Mouse (Mus musculus) midbrain, embryonic 11.5 days (tissue): ENCODE data around the gene Srp68. TPM values are rescaled to one million over a fixed set of nuclear protein-coding genes. Genes with fewer than 3 reads are reported as not detected.

Source experiments
- ATAC-seq: fragments of 200-750 bp; cut with Nextera tagmentation; 2 replicates; pipeline ENCODE4 v1.8.0; 2017; ENCODE audit warnings: moderate TSS enrichment, moderate library complexity; ENCODE audit not compliant: low FRiP score
- DNase-seq: peaks from one replicate; pipeline ENCODE4 v3.0.0; 2015; ENCODE audit warnings: low spot score; ENCODE audit errors: missing footprints
- H3K27ac ChIP-seq: fragments of 300-500 bp; sonication (generic); 2 replicates; pipeline ENCODE4 v1.5.1; 2014; ENCODE audit warnings: low read depth, low read length
- H3K27me3 ChIP-seq: fragments of 300-500 bp; sonication (generic); 2 replicates; pipeline ENCODE4 v1.6.1; 2014; ENCODE audit warnings: mild to moderate bottlenecking, low read length, moderate library complexity, mixed read lengths; ENCODE audit not compliant: control insufficient read depth, insufficient read depth
- H3K36me3 ChIP-seq: fragments of 300-500 bp; sonication (generic); 2 replicates; pipeline ENCODE4 v1.6.1; 2014; ENCODE audit warnings: mild to moderate bottlenecking, low read length, moderate library complexity, mixed read lengths; ENCODE audit not compliant: control insufficient read depth, insufficient read depth
- H3K4me1 ChIP-seq: fragments of 300-500 bp; sonication (generic); 2 replicates; pipeline ENCODE4 v1.6.1; 2014; ENCODE audit warnings: low read length; ENCODE audit not compliant: control insufficient read depth, insufficient read depth
- H3K4me2 ChIP-seq: fragments of 300-500 bp; sonication (generic); 2 replicates; pipeline ENCODE4 v1.6.1; 2014; ENCODE audit warnings: mild to moderate bottlenecking, moderate library complexity
- H3K4me3 ChIP-seq: fragments of 300-500 bp; sonication (generic); 2 replicates; pipeline ENCODE4 v1.5.1; 2014; ENCODE audit warnings: low read depth, low read length
- H3K9ac ChIP-seq: fragments of 300-500 bp; sonication (generic); 2 replicates; pipeline ENCODE4 v1.6.1; 2014; ENCODE audit warnings: low read length
- H3K9me3 ChIP-seq: fragments of 300-500 bp; sonication (generic); 2 replicates; pipeline ENCODE4 v1.6.1; 2016; ENCODE audit warnings: low read length; ENCODE audit not compliant: control insufficient read depth
- WGBS: fragments of 180-500 bp; shearing (Covaris S2); extraction: QIAGEN DNeasy Blood & Tissue Kit; methylation state at CpG from one replicate; pipeline ENCODE4 v1.1.7; 2014; 5-methylcytosine and 5-hydroxymethylcytosine counted together
- polyA plus RNA-seq: library from polyadenylated mRNA; unstranded; fragments of >200 nt; fragmentation: Nextera tagmentation; extraction: Ambion mirVana; gene quantifications from 2 replicates; pipeline ENCODE4 v1.2.1, GENCODE M21; 2014

The Srp68 gene
- polyA plus RNA-seq, 1 experiment from 2014 or later: 78.6 TPM

DNA sequence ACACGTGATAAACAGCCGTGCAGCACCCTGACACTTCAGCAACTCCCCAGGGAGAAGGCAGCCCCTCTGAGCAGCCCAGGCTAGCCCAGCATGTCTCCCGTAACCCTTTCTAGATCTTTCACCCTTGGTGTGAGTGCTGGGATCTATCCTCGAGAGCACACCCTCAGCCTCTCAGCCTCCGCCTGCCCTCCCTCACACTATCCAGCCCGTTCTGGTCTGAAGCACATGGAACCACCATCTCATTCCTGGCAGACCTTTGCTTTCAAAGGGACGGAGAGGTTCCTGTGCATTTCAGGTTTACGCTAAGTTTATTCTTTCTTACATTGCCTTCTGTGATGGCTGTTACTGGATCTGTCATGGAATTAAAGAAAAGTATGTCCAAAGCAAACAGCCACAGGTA is 29.4 kb downstream of the Srp68 start:
- Histone ChIP-seq H3K27me3 (no peaks in the 10 kb centered on the region), H3K4me3 (no peak overlapping the region), H3K36me3 (peaks cover 19% of the 10 kb centered on the region), H3K4me2 (no peak overlapping the region), H3K9ac (no peak overlapping the region), H3K4me1 (no peaks in the 10 kb centered on the region; the same call in 1 of the 2 replicates), H3K9me3 (no peaks in the 10 kb centered on the region), H3K27ac (no peak overlapping the region)
- ATAC-seq (no peak), DNase-seq (no peak)
- WGBS: 89% methylated on average over 8 of the region's 8 CpGs

- ATAC-seq: no peak
- H3K27ac ChIP-seq: 0 out of 2 replicates have a peak overlapping the region, but pooled peaks have one; percentile 27
- DNase-seq: no peak
- WGBS: 53% methylated on average over 12 of the region's 12 CpGs
- no peak overlapping the region for H3K4me3 ChIP-seq
- H3K4me1 ChIP-seq: no peaks in the 10 kb centered on the region; the same call in 1 of the 2 replicates
- no peak overlapping the region for H3K4me2 ChIP-seq
- peaks cover 8% of the 10 kb centered on the region for H3K36me3 ChIP-seq
- H3K9ac ChIP-seq: no peak overlapping the region
- H3K27me3 ChIP-seq: peaks cover 10% of the 10 kb centered on the region
- H3K9me3 ChIP-seq: no peaks in the 10 kb centered on the region
Measured at GRCm38 (mm10) chr11:116241744-116242235, 32.2 kb downstream of the Srp68 start.

DNA sequence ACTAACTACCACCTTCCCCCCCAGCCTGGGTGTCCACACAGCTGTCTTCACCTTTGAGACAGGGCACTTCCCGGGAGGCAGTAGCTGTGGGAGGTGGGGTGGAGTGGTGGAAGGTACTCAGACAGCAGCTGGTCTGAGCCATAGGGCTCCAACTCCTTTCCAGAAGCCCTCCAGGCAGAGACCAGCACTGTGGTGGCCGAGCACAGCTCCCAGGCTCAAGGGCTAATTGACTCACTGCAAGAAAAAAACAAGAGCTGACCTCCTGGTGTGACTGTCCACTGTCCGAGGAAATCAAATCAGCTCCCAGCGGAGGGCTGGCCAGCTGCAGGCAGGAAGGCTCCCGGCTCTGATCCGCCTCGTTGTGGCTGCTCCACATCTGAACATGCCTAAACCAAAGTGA is 34.2 kb downstream of the Srp68 start:
- H3K27me3 ChIP-seq: peaks cover 10% of the 10 kb centered on the region
- DNase-seq (no peak), ATAC-seq (no peak)
- no peak overlapping the region for H3K27ac ChIP-seq
- no peaks in the 10 kb centered on the region; the same call in 1 of the 2 replicates for H3K4me1 ChIP-seq
- 19% methylated on average over 7 of the region's 7 CpGs for WGBS
- H3K9me3 ChIP-seq: no peaks in the 10 kb centered on the region
- H3K4me2 ChIP-seq: no peak overlapping the region
- H3K36me3 ChIP-seq: no peaks in the 10 kb centered on the region
- no peak overlapping the region for H3K9ac ChIP-seq
- no peak overlapping the region for H3K4me3 ChIP-seq

- Histone ChIP-seq H3K9me3 (no peaks in the 10 kb centered on the region), H3K4me1 (no peaks in the 10 kb centered on the region; the same call in 1 of the 2 replicates), H3K27me3 (peaks cover 11% of the 10 kb centered on the region), H3K9ac (no peak within 1 kb of the TSS), H3K27ac (no peak within 1 kb of the TSS), H3K4me3 (no peak within 1 kb of the TSS), H3K36me3 (no peaks in the 10 kb centered on the region), H3K4me2 (no peak within 1 kb of the TSS)
- 16% methylated on average over 31 of the region's 31 CpGs for WGBS
- DNase-seq (no peak), ATAC-seq (no peak)
Measured at GRCm38 (mm10) chr11:116237742-116238395, 36.1 kb downstream of the Srp68 start, which contains the start of gene Evpl. Gene Evpl, minus strand, starts transcription at chr11:116238077.

- Histone ChIP-seq H3K36me3 (no peaks in the 10 kb centered on the region), H3K9me3 (no peaks in the 10 kb centered on the region), H3K9ac (no peak overlapping the region), H3K27me3 (peaks cover 15% of the 10 kb centered on the region), H3K27ac (no peak overlapping the region), H3K4me1 (no peaks in the 10 kb centered on the region; the same call in 1 of the 2 replicates), H3K4me2 (no peak overlapping the region), H3K4me3 (no peak overlapping the region)
- 86% methylated on average over 8 of the region's 8 CpGs for WGBS
- DNase-seq: no peak
- no peak for ATAC-seq
Measured at GRCm38 (mm10) chr11:116234901-116235300, 39.1 kb downstream of the Srp68 start.

GRCm38 (mm10) chr11:116232427-116232826 is 41.6 kb downstream of the Srp68 start:
- Histone ChIP-seq H3K4me1 (no peaks in the 10 kb centered on the region), H3K27ac (no peak overlapping the region), H3K27me3 (peaks cover 5% of the 10 kb centered on the region; the same call in 1 of the 2 replicates), H3K36me3 (no peaks in the 10 kb centered on the region), H3K9me3 (no peaks in the 10 kb centered on the region), H3K4me3 (no peak overlapping the region), H3K4me2 (peak overlapping the region; percentile 19; the same call in 1 of the 2 replicates), H3K9ac (no peak overlapping the region)
- DNase-seq (no peak), ATAC-seq (no peak)
- WGBS: 26% methylated on average over 16 of the region's 17 CpGs

DNA sequence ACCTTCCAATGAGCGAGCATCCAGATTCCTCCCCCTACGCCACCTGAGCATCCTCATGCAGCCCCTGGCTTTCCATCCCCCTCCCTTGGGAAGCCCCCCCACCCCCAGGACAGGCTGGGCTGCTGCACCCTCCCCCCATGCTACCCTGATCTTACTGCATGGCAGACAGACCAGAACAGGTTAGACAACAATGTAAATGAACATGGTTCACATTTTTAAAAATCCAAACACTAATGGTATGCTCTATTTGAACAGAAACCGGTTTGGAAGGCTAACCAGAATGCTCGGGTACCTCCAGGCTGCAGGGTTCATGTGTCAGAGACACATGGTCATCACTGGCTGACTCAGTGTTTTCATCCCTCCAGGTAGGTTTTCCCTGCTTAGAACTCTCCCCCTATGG is 45.3 kb downstream of the Srp68 start:
- WGBS: 80% methylated on average over 4 of the region's 4 CpGs

DNA sequence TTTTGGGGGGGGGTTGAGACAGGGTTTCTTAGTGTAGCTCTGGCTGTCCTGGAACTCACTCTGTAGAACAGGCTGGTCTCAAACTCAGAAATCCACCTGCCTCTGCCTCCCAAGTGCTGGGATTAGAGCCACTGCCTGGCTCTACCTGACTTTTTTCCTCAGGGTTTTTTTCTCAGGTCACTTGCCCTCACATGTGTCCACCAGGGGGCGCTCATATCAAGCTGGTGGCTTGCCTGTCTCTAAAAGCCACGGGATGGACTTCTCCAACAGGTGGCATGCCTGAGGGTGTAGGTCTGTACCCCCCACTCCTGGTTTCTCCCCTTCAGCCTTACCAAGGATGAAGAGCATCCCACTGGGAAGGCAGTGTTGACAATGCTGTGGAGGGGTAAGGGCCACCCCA is 47.6 kb downstream of the Srp68 start:
- Histone ChIP-seq H3K4me2 (no peak overlapping the region), H3K4me3 (no peak overlapping the region), H3K27ac (no peak overlapping the region), H3K27me3 (peaks cover 27% of the 10 kb centered on the region), H3K9me3 (peaks cover 5% of the 10 kb centered on the region; the same call in 1 of the 2 replicates), H3K4me1 (peaks cover 6% of the 10 kb centered on the region), H3K36me3 (no peaks in the 10 kb centered on the region), H3K9ac (no peak overlapping the region)
- DNase-seq: peak; percentile 97
- 2% methylated on average over 2 of the region's 2 CpGs for WGBS
- no peak for ATAC-seq

More for the DNA sequence above, 45.3 kb downstream of the Srp68 start:
- no peak overlapping the region for H3K4me2 ChIP-seq
- H3K4me1 ChIP-seq: no peaks in the 10 kb centered on the region
- peaks cover 9% of the 10 kb centered on the region for H3K27me3 ChIP-seq
- H3K9ac ChIP-seq: no peak overlapping the region
- no peak overlapping the region for H3K4me3 ChIP-seq
- DNase-seq: no peak
- H3K27ac ChIP-seq: no peak overlapping the region
- ATAC-seq: no peak
- H3K9me3 ChIP-seq: no peaks in the 10 kb centered on the region
- H3K36me3 ChIP-seq: no peaks in the 10 kb centered on the region

- DNase-seq (peak; percentile 91), ATAC-seq (no peak)
- peak overlapping the region; percentile 54 for H3K4me2 ChIP-seq
- peaks cover 7% of the 10 kb centered on the region; the same call in 1 of the 2 replicates for H3K9me3 ChIP-seq
- peak overlapping the region; percentile 45; the same call in 1 of the 2 replicates for H3K9ac ChIP-seq
- peak overlapping the region; percentile 32 for H3K4me3 ChIP-seq
- no peaks in the 10 kb centered on the region for H3K36me3 ChIP-seq
- H3K27me3 ChIP-seq: peaks cover 36% of the 10 kb centered on the region
- peaks cover 8% of the 10 kb centered on the region for H3K4me1 ChIP-seq
- no peak overlapping the region for H3K27ac ChIP-seq
- WGBS: 12% methylated on average over 23 of the region's 23 CpGs
Measured at GRCm38 (mm10) chr11:116222740-116223059, 51.3 kb downstream of the Srp68 start.
